Comparison of ENCODE assay signal across 12 mouse cellular contexts in genomic region chr5:117125482-117126346, GRCm38 (mm10). TPM values are rescaled to one million over a fixed set of nuclear protein-coding genes. Genes with fewer than 3 reads are reported as not detected.
A peak's percentile ranks its signal among the peaks of the same experiment; 100 is the strongest.
DNase-seq lines count a peak whose midpoint lies in the region; ATAC-seq and TF ChIP-seq lines count a peak whose summit lies in the region.
"Had no signal": no experiment of that assay in that cellular context is flagged by ENCODE, and none has a peak within 500 bp of the region (broad histone marks: within the 10 kb centered on the region; RNA-seq: fewer than 3 reads in every experiment).

No protein-coding gene starts in this region.

- H3K4me1 ChIP-seq in lung, embryonic 14.5 days (ENCODE audit: insufficient read depth): peaks cover 11% of the 10 kb centered on the region
- peaks cover 20% of the 10 kb centered on the region for H3K4me1 ChIP-seq in intestine, embryonic 16.5 days (ENCODE audit: control insufficient read depth, insufficient read depth, low read length)
- peaks cover 7% of the 10 kb centered on the region; the same call in 1 of the 2 replicates for H3K4me1 ChIP-seq in stomach, embryonic 15.5 days

- H3K4me3 ChIP-seq in lung, embryonic 14.5 days (ENCODE audit: low read depth, low read length): no peak overlapping the region
- H3K4me3 ChIP-seq in intestine, embryonic 16.5 days (ENCODE audit: low read length): no peak overlapping the region
- H3K4me3 ChIP-seq in stomach, embryonic 15.5 days (replicated peaks): no peak overlapping the region
- H3K4me3 ChIP-seq in left cerebral cortex, adult 2 months: no peak overlapping the region
- H3K4me3 ChIP-seq: forebrain, embryonic 10.5 days; midbrain, embryonic 10.5 days had no signal

- H3K27ac ChIP-seq in lung, embryonic 14.5 days (ENCODE audit: low read depth): no peak overlapping the region
- H3K27ac ChIP-seq in intestine, embryonic 16.5 days (ENCODE audit: low read length): no peak overlapping the region
- H3K27ac ChIP-seq in stomach, embryonic 15.5 days: no peak overlapping the region
- no peak overlapping the region for H3K27ac ChIP-seq in left cerebral cortex, adult 2 months
- H3K27ac ChIP-seq: forebrain, embryonic 10.5 days; midbrain, embryonic 10.5 days had no signal

- no peaks in the 10 kb centered on the region for H3K36me3 ChIP-seq in lung, embryonic 14.5 days (ENCODE audit: insufficient read depth)
- no peaks in the 10 kb centered on the region for H3K36me3 ChIP-seq in intestine, embryonic 16.5 days (ENCODE audit: control insufficient read depth, insufficient read depth, low read length)
- H3K36me3 ChIP-seq in stomach, embryonic 15.5 days: no peaks in the 10 kb centered on the region
- H3K36me3 ChIP-seq: forebrain, embryonic 10.5 days; midbrain, embryonic 10.5 days had no signal

- ATAC-seq in lung, embryonic 14.5 days (ENCODE audit: insufficient read depth): peak; percentile 46; the same call in 1 of the 2 replicates
- ATAC-seq in intestine, embryonic 16.5 days: 0 out of 2 replicates have a peak, but pooled peaks have one; percentile 37
- peak; percentile 29; the same call in 1 of the 2 replicates for ATAC-seq in stomach, embryonic 15.5 days (ENCODE audit: insufficient read depth, low FRiP score, low read depth)

- H3K9ac ChIP-seq in lung, embryonic 14.5 days: no peak overlapping the region
- H3K9ac ChIP-seq in intestine, embryonic 16.5 days (ENCODE audit: low read depth, low read length): no peak overlapping the region
- no peak overlapping the region for H3K9ac ChIP-seq in stomach, embryonic 15.5 days

- no peak overlapping the region for H3K4me2 ChIP-seq in lung, embryonic 14.5 days
- no peak overlapping the region for H3K4me2 ChIP-seq in intestine, embryonic 16.5 days (ENCODE audit: low read depth, low read length)
- no peak overlapping the region for H3K4me2 ChIP-seq in stomach, embryonic 15.5 days

- TF ChIP-seq CTCF in lung, embryonic 14.5 days (IDR thresholded peaks at IDR 0.05; ENCODE audit: low read depth): no peak
- TF ChIP-seq CTCF in left cerebral cortex, adult 2 months (IDR thresholded peaks at IDR 0.05): no peak

- H3K27me3 ChIP-seq in lung, embryonic 14.5 days (ENCODE audit: insufficient read depth, low read length): no peaks in the 10 kb centered on the region
- H3K27me3 ChIP-seq in intestine, embryonic 16.5 days (replicated peaks; ENCODE audit: control insufficient read depth, insufficient read depth, low read length): no peaks in the 10 kb centered on the region
- H3K27me3 ChIP-seq in stomach, embryonic 15.5 days (replicated peaks): no peaks in the 10 kb centered on the region

- WGBS in lung, embryonic 14.5 days: 83% methylated on average over 16 of the region's 16 CpGs
- 81% methylated on average over 16 of the region's 16 CpGs for WGBS in intestine, embryonic 16.5 days
- WGBS in stomach, embryonic 15.5 days: 78% methylated on average over 16 of the region's 16 CpGs

- peak; percentile 29 for DNase-seq in cerebellum, adult 9-10 months
- no peak for DNase-seq in cerebellum, adult 18-20 months
- no peak for DNase-seq in lung, embryonic 14.5 days
- DNase-seq in lung, postnatal 4 days: no peak
- no peak for DNase-seq in layer of hippocampus, adult 18-20 months (ENCODE audit: low spot score in 2 of 2)
- DNase-seq in left cerebral cortex, adult 2 months (ENCODE audit: extremely low spot score in 1 of 2, low spot score in 2 of 2): no peak
- DNase-seq: cerebellum, postnatal 36 days; gastrocnemius, postnatal 14 days had no signal

- intact Hi-C loops in left cerebral cortex, adult 2 months (cut with DNase I): no loop called here

- no peaks in the 10 kb centered on the region for H3K9me3 ChIP-seq in lung, embryonic 14.5 days (ENCODE audit: low read depth, low read length)
- H3K9me3 ChIP-seq in intestine, embryonic 16.5 days (ENCODE audit: control insufficient read depth, low read length): no peaks in the 10 kb centered on the region
- no peaks in the 10 kb centered on the region for H3K9me3 ChIP-seq in stomach, embryonic 15.5 days
- H3K9me3 ChIP-seq: forebrain, embryonic 10.5 days; midbrain, embryonic 10.5 days had no signal

RNA-seq across cellular contexts. Expression of gene Taok3, which starts 5.8 kb away (rescaled TPM):
- polyA plus RNA-seq in lung, embryonic 14.5 days (2014; fragmentation: Nextera tagmentation; extraction: Ambion mirVana): 18.8 and 19.0 TPM in 2 replicates
- polyA plus RNA-seq in intestine, embryonic 16.5 days (2015; fragmentation: Nextera tagmentation; extraction: Ambion mirVana): 51.5 and 53.7 TPM in 2 replicates
- polyA plus RNA-seq in stomach, embryonic 15.5 days (2015; fragmentation: Nextera tagmentation; extraction: Ambion mirVana): 32.1 and 36.9 TPM in 2 replicates
- total RNA-seq in layer of hippocampus, adult 18-20 months (2021): 10 to 100 TPM; 59.1 to 61.8 TPM
- 10 to 100 TPM; 52.5 to 54.7 TPM for total RNA-seq in left cerebral cortex, adult 2 months (2021)

RNA-seq across cellular contexts. Expression of gene Suds3, which starts 9.8 kb away (rescaled TPM):
- 45.6 and 49.6 TPM in 2 replicates for polyA plus RNA-seq in lung, embryonic 14.5 days (2014; fragmentation: Nextera tagmentation; extraction: Ambion mirVana)
- 20.9 and 53.6 TPM in 2 replicates for polyA plus RNA-seq in intestine, embryonic 16.5 days (2015; fragmentation: Nextera tagmentation; extraction: Ambion mirVana)
- 74.5 and 79.0 TPM in 2 replicates for polyA plus RNA-seq in stomach, embryonic 15.5 days (2015; fragmentation: Nextera tagmentation; extraction: Ambion mirVana)
- 100 to 1,000 TPM; 132 to 151 TPM for total RNA-seq in layer of hippocampus, adult 18-20 months (2021)
- total RNA-seq in left cerebral cortex, adult 2 months (2021): 100 to 1,000 TPM; 117 to 141 TPM
